Mouse (Mus musculus) liver, embryonic 13.5 days (tissue): Measurements from ENCODE around the gene Aoc3. TPM values are rescaled to one million over a fixed set of nuclear protein-coding genes. Genes with fewer than 3 reads are reported as not detected.

Experiments used
- ATAC-seq: fragments of 200-750 bp; cut with Nextera tagmentation; 2 replicates; pipeline ENCODE4 v1.8.0; 2017; ENCODE audit warnings: low read depth, mild to moderate bottlenecking, moderate number of reproducible peaks, moderate library complexity
- DNase-seq: peaks from one replicate; pipeline ENCODE4 v3.0.0; 2022
- H3K27ac ChIP-seq: fragments of 300-500 bp; sonication (generic); 2 replicates; pipeline ENCODE4 v1.5.1; 2015; ENCODE audit warnings: moderate library complexity, mild to moderate bottlenecking, inconsistent platforms
- H3K27me3 ChIP-seq: fragments of 300-500 bp; sonication (generic); 2 replicates; pipeline ENCODE4 v1.6.1; 2015; ENCODE audit warnings: mild to moderate bottlenecking, inconsistent platforms
- H3K36me3 ChIP-seq: fragments of 300-500 bp; sonication (generic); 2 replicates; pipeline ENCODE4 v1.6.1; 2015; ENCODE audit warnings: mild to moderate bottlenecking, inconsistent platforms
- H3K4me1 ChIP-seq: fragments of 300-500 bp; sonication (generic); replicated peaks from 2 replicates; pipeline ENCODE4 v1.6.1; 2015; ENCODE audit warnings: inconsistent platforms
- H3K4me2 ChIP-seq: fragments of 300-500 bp; sonication (generic); 2 replicates; pipeline ENCODE4 v1.6.1; 2015; ENCODE audit warnings: inconsistent platforms, mild to moderate bottlenecking, moderate library complexity
- H3K4me3 ChIP-seq: fragments of 300-500 bp; sonication (generic); replicated peaks from 2 replicates; pipeline ENCODE4 v1.5.1; 2015; ENCODE audit warnings: mild to moderate bottlenecking, inconsistent platforms
- H3K9ac ChIP-seq: fragments of 300-500 bp; sonication (generic); 2 replicates; pipeline ENCODE4 v1.6.1; 2015; ENCODE audit warnings: mild to moderate bottlenecking, inconsistent platforms
- H3K9me3 ChIP-seq: fragments of 300-500 bp; sonication (generic); replicated peaks from 2 replicates; pipeline ENCODE4 v1.6.1; 2016; ENCODE audit warnings: inconsistent platforms
- WGBS: fragments of 180-500 bp; shearing (Covaris S2); methylation state at CpG from one replicate; pipeline ENCODE4 v1.1.7; 2015; ENCODE audit not compliant: insufficient replicate concordance; 5-methylcytosine and 5-hydroxymethylcytosine counted together
- polyA plus RNA-seq: library from polyadenylated mRNA; unstranded; fragments of >200 nt; fragmentation: Nextera tagmentation; extraction: Ambion mirVana; gene quantifications from 2 replicates; pipeline ENCODE4 v1.2.1, GENCODE M21; 2015

Gene Aoc3
- polyA plus RNA-seq, 1 experiment from 2014 or later: 0.07 TPM

DNA sequence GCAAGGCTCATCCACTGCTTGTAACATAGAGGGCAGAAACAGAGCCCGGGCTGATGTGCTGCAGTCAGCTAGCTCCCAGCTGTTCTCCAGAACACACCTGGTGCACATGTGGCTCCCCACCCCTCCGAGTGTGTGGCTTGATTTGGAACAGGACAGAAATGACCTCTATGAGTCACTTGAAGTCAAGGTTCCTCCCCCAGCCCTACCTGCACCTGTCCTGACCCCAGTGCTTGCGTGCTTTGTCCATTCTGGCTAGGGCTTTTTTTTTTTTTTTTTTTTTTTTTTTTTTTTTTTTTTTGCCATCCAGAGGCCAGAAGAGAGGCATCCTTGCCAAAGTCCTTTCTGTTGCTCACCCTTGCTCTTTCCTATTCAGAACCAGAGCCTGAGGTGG is 21.3 kb downstream of the Aoc3 start:
- no peaks in the 10 kb centered on the region for H3K36me3 ChIP-seq
- H3K27me3 ChIP-seq: peaks cover 5% of the 10 kb centered on the region; the same call in 1 of the 2 replicates
- no peak overlapping the region for H3K27ac ChIP-seq
- H3K4me3 ChIP-seq: no peak overlapping the region
- no peak overlapping the region for H3K4me2 ChIP-seq
- 0 out of 2 replicates have a peak, but pooled peaks cover 2% of the 10 kb centered on the region for H3K4me1 ChIP-seq
- no peak for ATAC-seq
- H3K9me3 ChIP-seq: no peaks in the 10 kb centered on the region
- no peak overlapping the region for H3K9ac ChIP-seq
- WGBS: 57% methylated on average over 3 of the region's 3 CpGs
- no peak for DNase-seq

- 76% methylated on average over 12 of the region's 12 CpGs for WGBS
- H3K9me3 ChIP-seq: no peaks in the 10 kb centered on the region
- H3K9ac ChIP-seq: no peak overlapping the region
- H3K4me2 ChIP-seq: no peak overlapping the region
- H3K4me1 ChIP-seq: 0 out of 2 replicates have a peak, but pooled peaks cover 2% of the 10 kb centered on the region
- H3K36me3 ChIP-seq: no peaks in the 10 kb centered on the region
- H3K27ac ChIP-seq: no peak overlapping the region
- ATAC-seq: no peak
- H3K4me3 ChIP-seq: no peak overlapping the region
- no peak for DNase-seq
- H3K27me3 ChIP-seq: peaks cover 5% of the 10 kb centered on the region; the same call in 1 of the 2 replicates
Observed at GRCm38 (mm10) chr11:101353436-101353835, 23.0 kb downstream of the Aoc3 start.

GRCm38 (mm10) chr11:101354438-101355010 is 24.1 kb downstream of the Aoc3 start:
- WGBS: 65% methylated on average over 5 of the region's 5 CpGs
- H3K9me3 ChIP-seq: no peaks in the 10 kb centered on the region
- H3K4me3 ChIP-seq: no peak overlapping the region
- no peak for ATAC-seq
- no peaks in the 10 kb centered on the region for H3K36me3 ChIP-seq
- H3K9ac ChIP-seq: no peak overlapping the region
- 0 out of 2 replicates have a peak, but pooled peaks cover 2% of the 10 kb centered on the region for H3K4me1 ChIP-seq
- H3K27me3 ChIP-seq: peaks cover 5% of the 10 kb centered on the region; the same call in 1 of the 2 replicates
- no peak for DNase-seq
- H3K4me2 ChIP-seq: no peak overlapping the region
- H3K27ac ChIP-seq: no peak overlapping the region

- DNase-seq (no peak), ATAC-seq (no peak)
- no peaks in the 10 kb centered on the region for H3K9me3 ChIP-seq
- H3K27ac ChIP-seq: no peak overlapping the region
- no peak overlapping the region for H3K9ac ChIP-seq
- peaks cover 12% of the 10 kb centered on the region for H3K4me1 ChIP-seq
- no peak overlapping the region for H3K4me3 ChIP-seq
- peaks cover 5% of the 10 kb centered on the region; the same call in 1 of the 2 replicates for H3K27me3 ChIP-seq
- WGBS: 72% methylated on average over 2 of the region's 2 CpGs
- H3K36me3 ChIP-seq: no peaks in the 10 kb centered on the region
- H3K4me2 ChIP-seq: no peak overlapping the region
Observed at GRCm38 (mm10) chr11:101355916-101356315, 25.5 kb downstream of the Aoc3 start.

DNA sequence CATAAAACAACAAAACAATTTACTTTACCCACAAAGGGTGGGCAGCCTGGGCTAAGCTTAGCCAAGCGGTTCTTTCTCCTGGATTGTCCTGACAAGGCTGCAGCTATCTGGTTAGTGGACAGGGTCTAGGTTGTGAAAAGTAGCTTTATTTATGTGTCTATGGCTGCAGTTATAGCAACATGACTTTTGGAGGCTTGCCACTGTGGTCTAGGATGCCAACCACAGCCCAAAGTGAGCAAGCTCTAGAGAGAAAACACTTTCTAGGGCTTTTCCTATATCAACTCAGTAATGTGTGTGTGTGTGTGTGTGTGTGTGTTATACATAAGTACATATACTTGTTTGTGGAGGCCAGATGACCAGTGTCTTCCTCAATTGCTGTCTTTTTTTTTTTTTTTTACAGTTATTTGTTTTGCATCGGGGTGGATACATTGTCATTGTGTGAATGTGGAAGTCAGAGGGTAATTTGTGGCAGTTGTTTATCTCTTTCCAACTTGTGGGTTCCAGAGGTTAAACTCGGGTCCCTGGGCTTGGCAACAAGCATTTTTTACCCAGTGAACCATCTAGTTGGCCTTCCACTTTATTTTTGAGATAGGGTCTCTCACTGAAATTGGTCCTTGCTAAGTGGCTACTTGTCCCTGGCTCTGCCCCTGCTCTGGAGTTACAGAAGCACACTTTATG is 27.2 kb downstream of the Aoc3 start:
- Histone ChIP-seq H3K36me3 (no peaks in the 10 kb centered on the region), H3K4me1 (peaks cover 10% of the 10 kb centered on the region), H3K4me2 (no peak overlapping the region), H3K9ac (no peak overlapping the region), H3K4me3 (no peak overlapping the region), H3K27ac (no peak overlapping the region), H3K27me3 (no peaks in the 10 kb centered on the region), H3K9me3 (no peaks in the 10 kb centered on the region)
- no peak for ATAC-seq
- DNase-seq: no peak
- WGBS: 46% methylated on average over 3 of the region's 3 CpGs

- H3K36me3 ChIP-seq: no peaks in the 10 kb centered on the region
- peaks cover 28% of the 10 kb centered on the region for H3K4me1 ChIP-seq
- no peak for ATAC-seq
- H3K27me3 ChIP-seq: no peaks in the 10 kb centered on the region
- DNase-seq: no peak
- H3K9ac ChIP-seq: no peak overlapping the region
- H3K27ac ChIP-seq: no peak overlapping the region
- H3K4me3 ChIP-seq: no peak overlapping the region
- 61% methylated on average over 9 of the region's 9 CpGs for WGBS
- no peak overlapping the region for H3K4me2 ChIP-seq
- H3K9me3 ChIP-seq: no peaks in the 10 kb centered on the region
Observed at GRCm38 (mm10) chr11:101359776-101360175, 29.4 kb downstream of the Aoc3 start.

DNA sequence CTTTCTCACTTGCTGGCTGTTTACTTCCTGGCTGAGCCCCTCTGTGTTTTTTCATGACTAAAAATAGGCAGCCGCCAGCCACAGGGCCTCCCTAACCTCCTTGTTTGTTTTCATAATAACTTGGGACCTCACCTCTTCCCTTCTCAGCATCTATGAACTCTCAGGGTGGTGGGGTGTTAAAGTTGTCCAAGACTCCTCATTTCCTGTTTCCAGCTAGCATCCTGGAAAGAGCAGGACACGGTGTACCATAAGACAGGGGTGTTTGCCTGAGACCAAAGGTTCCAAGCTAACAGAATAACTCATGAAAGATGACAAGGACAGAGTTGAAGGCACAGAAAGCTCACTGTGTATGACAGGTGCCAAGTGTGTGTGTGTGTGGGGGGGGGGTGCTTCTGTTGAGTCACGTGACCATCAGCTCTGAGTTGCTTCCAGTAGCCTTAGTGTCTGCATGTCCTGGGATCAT is 30.3 kb downstream of the Aoc3 start:
- Histone ChIP-seq H3K27ac (peak overlapping the region; percentile 2; the same call in 1 of the 2 replicates), H3K9ac (no peak overlapping the region), H3K4me3 (no peak overlapping the region), H3K27me3 (no peaks in the 10 kb centered on the region), H3K9me3 (no peaks in the 10 kb centered on the region), H3K36me3 (no peaks in the 10 kb centered on the region), H3K4me2 (no peak overlapping the region), H3K4me1 (peaks cover 31% of the 10 kb centered on the region)
- no peak for DNase-seq
- WGBS: 28% methylated on average over 3 of the region's 3 CpGs
- ATAC-seq: no peak

GRCm38 (mm10) chr11:101364531-101364931 is 34.1 kb downstream of the Aoc3 start:
- ATAC-seq (peak; percentile 65), DNase-seq (peak; percentile 11)
- H3K36me3 ChIP-seq: no peaks in the 10 kb centered on the region
- 7% methylated on average over 5 of the region's 5 CpGs for WGBS
- H3K4me3 ChIP-seq: no peak overlapping the region
- H3K4me1 ChIP-seq: peaks cover 31% of the 10 kb centered on the region
- H3K27ac ChIP-seq: no peak overlapping the region
- no peaks in the 10 kb centered on the region for H3K9me3 ChIP-seq
- H3K9ac ChIP-seq: no peak overlapping the region
- no peak overlapping the region for H3K4me2 ChIP-seq
- no peaks in the 10 kb centered on the region for H3K27me3 ChIP-seq

- Histone ChIP-seq H3K36me3 (no peaks in the 10 kb centered on the region), H3K27ac (no peak within 1 kb of the TSS), H3K4me1 (peaks cover 21% of the 10 kb centered on the region), H3K9me3 (no peaks in the 10 kb centered on the region), H3K4me2 (no peak within 1 kb of the TSS), H3K9ac (no peak within 1 kb of the TSS), H3K4me3 (no peak within 1 kb of the TSS), H3K27me3 (no peaks in the 10 kb centered on the region; the same call in 1 of the 2 replicates)
- ATAC-seq (no peak), DNase-seq (no peak)
- 72% methylated on average over 8 of the region's 8 CpGs for WGBS
Observed at GRCm38 (mm10) chr11:101367326-101367935, 37.0 kb downstream of the Aoc3 start, which contains the start of gene G6pc. Gene G6pc, plus strand, starts transcription at chr11:101367561.

- Histone ChIP-seq H3K4me3 (no peak overlapping the region), H3K27ac (no peak overlapping the region), H3K4me2 (no peak overlapping the region), H3K4me1 (no peaks in the 10 kb centered on the region), H3K9me3 (no peaks in the 10 kb centered on the region), H3K36me3 (no peaks in the 10 kb centered on the region), H3K27me3 (no peaks in the 10 kb centered on the region; the same call in 1 of the 2 replicates), H3K9ac (no peak overlapping the region)
- DNase-seq: no peak
- ATAC-seq: no peak
- WGBS: 57% methylated on average over 5 of the region's 5 CpGs
Observed at GRCm38 (mm10) chr11:101370141-101370540, 39.7 kb downstream of the Aoc3 start.

DNA sequence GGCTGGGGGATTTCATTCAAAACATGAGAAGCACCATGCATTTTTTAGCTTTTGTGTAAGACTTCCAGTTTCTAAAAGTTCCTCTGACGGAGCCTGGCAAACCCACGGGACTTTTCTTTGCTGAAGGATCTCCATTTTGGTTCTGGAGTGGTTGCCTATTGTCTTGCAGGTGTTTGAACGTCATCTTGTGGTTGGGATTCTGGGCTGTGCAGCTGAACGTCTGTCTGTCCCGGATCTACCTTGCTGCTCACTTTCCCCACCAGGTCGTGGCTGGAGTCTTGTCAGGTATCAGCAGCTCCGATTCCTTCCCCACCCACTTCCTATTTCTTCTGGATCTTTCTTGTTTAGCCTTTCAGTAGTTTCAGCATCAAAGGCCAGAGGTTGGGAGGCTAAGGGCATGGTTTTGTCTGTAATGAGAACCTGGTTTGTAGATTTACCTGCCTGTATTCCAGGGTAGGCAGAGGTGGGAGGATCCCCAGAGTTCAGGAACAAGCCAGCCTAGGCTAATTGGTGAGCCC is 44.1 kb downstream of the Aoc3 start:
- Histone ChIP-seq H3K9me3 (no peaks in the 10 kb centered on the region), H3K4me1 (no peaks in the 10 kb centered on the region), H3K9ac (no peak overlapping the region), H3K27me3 (peaks cover 4% of the 10 kb centered on the region; the same call in 1 of the 2 replicates), H3K36me3 (no peaks in the 10 kb centered on the region), H3K4me3 (no peak overlapping the region), H3K27ac (no peak overlapping the region), H3K4me2 (no peak overlapping the region)
- 45% methylated on average over 7 of the region's 7 CpGs for WGBS
- no peak for DNase-seq
- no peak for ATAC-seq
